Mouse (Mus musculus) liver, adult 2 months (tissue): ENCODE results near the gene Fignl1.

ENCODE experiments used
- CTCF ChIP-seq: fragments of 200-500 bp; IDR thresholded peaks from 2 replicates; pipeline ENCODE4 v1.5.1; 2011; ENCODE audit warnings: low read depth, low read length, control low read depth
- POLR2A ChIP-seq: fragments of 200-500 bp; IDR thresholded peaks from 2 replicates; pipeline ENCODE4 v1.6.1; 2011; ENCODE audit warnings: low read length, control low read depth; ENCODE audit not compliant: insufficient read depth; ENCODE audit errors: extremely low read depth

DNA sequence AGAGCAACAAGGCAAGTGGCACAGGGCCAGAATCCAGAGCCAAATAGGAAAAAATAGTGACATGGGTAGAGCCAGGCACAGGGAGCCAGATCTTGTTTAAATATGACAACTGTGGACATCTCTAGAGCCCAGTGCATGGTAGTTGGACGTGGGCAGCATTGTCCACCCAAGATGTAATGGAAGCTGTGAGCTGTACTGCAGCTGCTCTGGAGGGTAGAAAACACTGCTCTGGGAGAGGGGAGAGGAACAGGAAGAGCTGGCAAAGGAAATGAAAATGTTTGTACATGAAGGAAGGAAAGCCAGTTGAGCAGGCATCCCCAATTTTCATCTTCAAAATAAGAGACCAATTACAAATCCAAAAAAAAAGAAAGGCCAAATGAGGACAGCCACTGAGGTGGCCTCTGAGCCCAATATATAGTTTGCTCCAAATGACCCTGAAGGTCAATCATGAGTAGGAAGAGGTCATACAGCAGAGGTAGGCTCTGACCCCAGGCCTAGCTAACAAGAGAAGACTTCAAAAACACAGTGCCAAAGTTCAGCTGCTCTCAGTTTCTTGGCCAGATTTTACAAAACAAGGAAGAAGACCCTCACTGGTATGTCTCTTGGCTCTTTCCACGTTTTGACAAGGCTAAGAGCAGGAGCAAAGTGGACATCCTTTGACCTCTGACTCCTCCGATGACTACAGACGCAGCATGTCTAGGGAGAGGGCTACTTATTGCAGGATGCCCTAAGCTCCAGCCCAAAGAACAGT lies 32.5 kb downstream of the Fignl1 start:
- TF ChIP-seq CTCF (no peak), POLR2A (no peak)
